Mouse (Mus musculus): ENCODE measurements around the gene Map2. TPM values are rescaled to one million over a fixed set of nuclear protein-coding genes. Genes with fewer than 3 reads are reported as not detected.
A peak's percentile ranks its signal among the peaks of the same experiment; 100 is the strongest.

Gene Map2
- total RNA-seq, 2 experiments from 2014 or later = 1,082 to 1,114 TPM

- no peak for TF ChIP-seq CTCF (conservative IDR thresholded peaks at IDR 0.05)
- H3K27ac ChIP-seq = no peak overlapping the region
- DNase-seq (ENCODE audit: low spot score in 2 of 2) = no peak
- no peak overlapping the region for H3K4me3 ChIP-seq
These were observed 284.3 kb downstream of the Map2 start for GRCm38 (mm10) chr1:66459394-66459793.

GRCm38 (mm10) chr1:66460850-66461249 lies 285.8 kb downstream of the Map2 start:
- H3K27ac ChIP-seq = no peak overlapping the region
- no peak overlapping the region for H3K4me3 ChIP-seq
- DNase-seq (ENCODE audit: low spot score in 2 of 2) = no peak
- TF ChIP-seq CTCF (conservative IDR thresholded peaks at IDR 0.05) = no peak

GRCm38 (mm10) chr1:66467821-66468703 lies 293.0 kb downstream of the Map2 start, which contains the start of gene Unc80:
Unc80 (plus strand) TSS chr1:66468367.
- Histone ChIP-seq H3K4me3 (peak within 1 kb of the TSS; percentile 83), H3K27ac (peak within 1 kb of the TSS; percentile 99)
- peak; percentile 46 to 70 for DNase-seq (ENCODE audit: low spot score in 2 of 2)
- TF ChIP-seq CTCF (conservative IDR thresholded peaks at IDR 0.05) = no peak

GRCm38 (mm10) chr1:66468704-66469020 lies 293.6 kb downstream of the Map2 start:
- H3K27ac ChIP-seq = peak overlapping the region; percentile 99
- H3K4me3 ChIP-seq = peak overlapping the region; percentile 83
- TF ChIP-seq CTCF (conservative IDR thresholded peaks at IDR 0.05) = no peak
- DNase-seq (ENCODE audit: low spot score in 2 of 2) = peak in 1 of 2 experiments; percentile 24

GRCm38 (mm10) chr1:66482751-66483150 lies 307.7 kb downstream of the Map2 start:
- DNase-seq (ENCODE audit: low spot score in 2 of 2) = no peak
- Histone ChIP-seq H3K4me3 (no peak overlapping the region), H3K27ac (peak overlapping the region; percentile 71)
- no peak for TF ChIP-seq CTCF (conservative IDR thresholded peaks at IDR 0.05)

Other genes starting within 250 kb of the Map2 start
- gene Crygf, start 248.8 kb upstream of the Map2 start, total RNA-seq (2021) = not detected